Mouse (Mus musculus): ENCODE measurements around the gene Col19a1.

The Col19a1 gene

DNA sequence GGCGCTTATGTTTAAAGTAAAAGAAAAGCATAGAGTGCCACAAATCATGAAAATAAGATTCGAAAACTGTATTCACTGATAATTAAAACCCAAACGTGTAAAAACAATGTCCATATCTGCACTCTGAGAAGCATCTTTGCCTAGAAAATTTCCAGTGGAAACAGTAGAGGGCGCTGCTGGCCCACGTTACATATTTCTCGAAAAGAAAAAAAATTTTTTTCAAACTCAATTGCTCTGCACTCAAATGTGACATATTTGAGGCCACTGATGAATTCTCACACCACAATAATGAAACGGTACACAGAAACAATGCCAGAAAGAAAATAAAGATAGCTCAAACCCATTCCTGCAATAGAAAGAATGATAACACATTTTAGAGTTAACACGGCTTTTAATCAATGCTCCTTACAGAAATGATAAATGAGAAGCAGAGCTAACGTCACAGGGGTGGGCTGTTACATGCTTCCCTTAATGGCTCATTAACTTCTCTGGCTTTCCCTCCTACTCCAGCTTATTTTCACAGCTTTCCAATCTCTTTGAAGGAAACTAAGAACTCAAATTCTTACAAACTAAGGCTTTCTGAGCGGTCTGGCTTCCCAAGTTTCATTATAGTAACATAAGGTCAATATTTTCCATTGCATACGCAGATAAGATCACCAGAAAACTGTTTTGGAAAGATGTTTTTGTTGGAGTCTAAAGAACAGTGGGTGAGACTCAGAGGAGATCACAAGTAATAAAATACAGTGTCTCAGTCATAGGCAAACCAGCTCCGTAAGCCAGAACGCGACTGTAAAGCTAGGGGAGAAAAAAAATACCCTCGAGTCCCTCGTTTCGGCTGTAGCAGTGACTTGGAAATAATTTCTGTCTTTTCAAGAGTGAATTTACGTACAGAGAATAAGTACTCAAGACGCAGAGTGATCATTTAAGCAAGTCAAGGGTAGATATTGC is 219.4 kb downstream of the Col19a1 start:
- TF ChIP-seq GATA4 (IDR thresholded peaks at IDR 0.05; ENCODE audit: insufficient replicate concordance, low read length), result no peak

DNA sequence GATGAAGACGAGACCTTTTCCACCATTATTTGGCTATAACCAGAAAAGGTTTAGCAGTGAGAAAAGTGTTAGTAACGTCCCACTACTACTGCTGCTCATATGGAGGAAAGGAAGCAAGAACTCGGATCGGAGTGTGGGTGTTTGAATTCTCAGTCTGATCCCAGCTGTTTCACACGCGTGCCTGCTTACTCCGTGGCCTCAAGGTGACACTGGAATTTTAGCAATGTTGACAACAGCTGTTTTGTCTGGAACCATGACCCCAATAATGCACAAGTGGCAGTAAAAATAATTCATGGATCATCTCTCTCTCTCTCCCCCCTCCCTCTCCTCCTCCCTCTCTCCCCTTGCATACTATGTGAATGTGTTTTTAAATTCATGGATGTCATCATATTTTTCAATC is 222.5 kb downstream of the Col19a1 start:
- TF ChIP-seq GATA4 (IDR thresholded peaks at IDR 0.05; ENCODE audit: insufficient replicate concordance, low read length), result no peak

DNA sequence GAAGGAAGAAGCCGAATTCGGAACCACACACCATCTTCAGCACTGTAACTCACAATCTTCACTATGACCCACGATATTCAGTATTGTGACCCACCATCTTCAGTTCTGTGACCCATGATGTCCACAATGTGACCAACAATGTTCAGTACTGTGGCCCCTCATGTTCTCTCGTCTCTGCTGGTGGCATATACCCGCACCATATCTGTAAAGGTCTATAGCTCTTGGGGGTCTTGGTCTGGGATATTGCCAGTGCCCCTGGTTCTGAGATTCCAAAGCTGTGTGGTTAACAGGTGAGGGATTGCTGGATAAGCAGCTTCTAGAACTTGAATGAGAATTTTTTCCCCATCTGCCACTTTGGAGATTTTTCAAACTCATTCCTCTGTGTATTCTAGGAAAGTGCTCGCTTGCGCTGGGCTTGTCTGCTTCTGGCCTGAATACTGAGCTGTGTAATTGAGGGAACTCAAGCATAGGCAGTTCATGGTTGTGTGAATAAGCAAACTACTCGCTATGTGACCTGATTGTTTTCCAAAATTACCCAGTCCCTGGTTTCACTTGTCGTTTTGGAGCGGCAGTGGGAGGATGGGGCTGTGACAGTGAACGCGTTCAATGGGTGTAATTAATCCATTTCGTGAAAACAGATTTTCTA is 225.2 kb downstream of the Col19a1 start:
- TF ChIP-seq GATA4 (IDR thresholded peaks at IDR 0.05; ENCODE audit: insufficient replicate concordance, low read length), result no peak

DNA sequence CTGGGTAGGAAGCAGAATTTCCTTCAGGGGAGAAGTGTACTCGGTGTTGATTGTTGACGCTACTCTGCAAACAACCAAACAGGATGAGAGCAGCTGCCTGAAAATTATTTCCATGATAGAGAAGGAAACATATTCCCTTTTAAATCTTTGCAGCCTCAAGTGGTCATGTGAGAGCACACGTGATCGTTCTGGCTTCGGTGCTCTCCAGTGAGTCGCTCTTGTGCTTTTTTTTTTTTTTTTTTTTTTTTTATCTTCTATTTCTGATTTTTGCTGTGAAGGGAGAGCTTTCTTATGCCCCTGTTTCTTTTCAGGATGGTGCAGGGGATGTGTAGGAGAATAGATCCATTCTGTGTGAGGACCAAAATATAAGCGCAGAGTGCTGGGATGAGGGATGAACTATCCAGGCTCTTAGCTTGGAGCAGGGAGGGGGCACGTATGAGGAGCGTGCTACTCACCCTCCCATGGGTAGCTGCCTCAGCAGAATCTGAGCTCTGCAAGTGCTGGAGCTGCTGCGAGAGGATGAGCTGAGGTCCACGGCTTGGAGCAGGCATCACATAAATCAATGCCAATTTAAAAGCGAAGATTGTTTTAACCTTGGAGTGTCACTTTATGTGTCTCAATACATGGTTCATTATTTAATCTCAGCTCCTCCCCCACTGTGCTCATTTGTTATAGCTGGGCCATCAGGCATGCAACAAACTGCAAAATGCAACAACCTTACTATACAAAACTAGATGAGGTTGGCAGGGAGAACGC is 237.6 kb downstream of the Col19a1 start:
- TF ChIP-seq GATA4 (IDR thresholded peaks at IDR 0.05; ENCODE audit: insufficient replicate concordance, low read length), result no peak

DNA sequence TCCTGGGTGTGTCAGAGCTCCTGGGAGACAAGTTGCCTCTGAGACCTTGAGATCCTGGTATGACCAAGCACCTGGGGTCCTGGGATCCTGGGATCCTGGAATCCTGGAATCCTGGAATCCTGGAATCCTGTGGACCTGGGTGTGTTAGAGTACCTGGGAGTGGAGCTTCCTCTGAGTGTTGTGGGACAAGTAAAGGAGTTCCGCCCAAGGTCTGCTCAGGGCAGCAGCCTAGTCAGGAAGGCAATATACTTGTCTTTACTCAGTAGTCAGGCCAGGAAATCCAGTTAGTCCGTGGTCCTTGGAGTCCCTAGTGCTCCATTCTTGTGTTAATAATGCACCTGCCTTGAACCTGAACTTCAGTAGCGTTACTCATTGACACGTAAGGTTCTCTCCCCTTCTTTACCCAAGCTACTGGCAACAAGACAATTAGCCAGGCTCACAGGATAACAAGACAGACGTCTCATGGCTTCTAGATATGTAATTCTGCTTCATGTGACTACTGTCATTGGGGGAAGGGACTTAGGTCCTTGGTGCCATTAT is 239.6 kb downstream of the Col19a1 start:
- no peak for TF ChIP-seq GATA4 (IDR thresholded peaks at IDR 0.05; ENCODE audit: insufficient replicate concordance, low read length)

DNA sequence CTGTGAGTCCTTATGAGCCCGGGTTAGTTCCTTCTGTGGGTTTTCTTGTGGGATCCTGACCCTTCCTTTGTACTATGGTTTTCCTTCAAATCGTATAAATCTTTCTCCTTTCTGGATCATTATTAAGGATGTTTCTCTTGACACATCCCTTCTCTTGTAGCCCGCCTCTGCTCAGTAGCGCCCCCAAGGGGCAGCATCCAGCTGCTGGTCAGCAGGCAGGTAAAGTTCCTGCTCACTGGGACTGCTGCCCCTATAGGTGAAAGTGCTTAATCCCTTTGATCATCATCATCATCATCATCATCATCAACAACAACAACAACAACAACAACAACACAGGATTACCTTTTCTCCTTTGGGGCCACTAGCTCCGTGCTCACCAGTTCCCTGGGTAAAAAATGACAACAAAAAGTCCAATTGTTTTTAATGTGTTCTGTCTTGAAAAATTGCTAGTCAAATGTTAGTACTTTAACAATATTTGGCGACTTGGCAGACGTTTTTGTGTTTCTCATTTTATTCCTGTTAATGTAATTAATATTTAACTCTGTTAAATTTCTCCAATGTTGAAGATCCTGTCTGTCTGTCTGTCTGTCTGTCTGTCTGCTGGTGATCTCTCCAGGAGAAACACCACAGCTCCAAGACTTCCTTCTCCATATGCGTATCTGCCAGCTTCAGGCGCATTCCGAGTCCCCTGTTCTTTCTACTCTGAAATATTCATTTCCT is 249.6 kb downstream of the Col19a1 start:
- TF ChIP-seq GATA4 (IDR thresholded peaks at IDR 0.05; ENCODE audit: insufficient replicate concordance, low read length), result no peak

DNA sequence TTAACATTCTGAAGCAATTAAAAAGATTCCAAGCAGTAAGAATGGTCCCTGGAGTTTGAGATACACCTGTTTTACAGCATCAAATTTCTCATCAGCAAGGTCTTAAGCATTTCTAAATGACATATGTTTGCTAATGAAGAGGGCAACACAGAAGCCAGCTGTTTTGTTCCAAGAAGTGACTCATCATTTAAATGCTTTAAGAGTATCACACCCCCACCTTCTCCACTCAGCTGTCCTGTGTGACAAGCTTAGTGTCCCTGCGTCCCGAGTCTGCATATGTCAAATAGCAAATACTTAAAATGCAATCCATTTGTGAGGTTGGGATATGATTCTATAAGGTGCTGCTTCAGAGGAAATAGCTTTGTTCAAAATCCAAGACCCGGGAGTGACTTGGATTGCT is 251.2 kb downstream of the Col19a1 start:
- TF ChIP-seq GATA4 (IDR thresholded peaks at IDR 0.05; ENCODE audit: insufficient replicate concordance, low read length), result no peak

DNA sequence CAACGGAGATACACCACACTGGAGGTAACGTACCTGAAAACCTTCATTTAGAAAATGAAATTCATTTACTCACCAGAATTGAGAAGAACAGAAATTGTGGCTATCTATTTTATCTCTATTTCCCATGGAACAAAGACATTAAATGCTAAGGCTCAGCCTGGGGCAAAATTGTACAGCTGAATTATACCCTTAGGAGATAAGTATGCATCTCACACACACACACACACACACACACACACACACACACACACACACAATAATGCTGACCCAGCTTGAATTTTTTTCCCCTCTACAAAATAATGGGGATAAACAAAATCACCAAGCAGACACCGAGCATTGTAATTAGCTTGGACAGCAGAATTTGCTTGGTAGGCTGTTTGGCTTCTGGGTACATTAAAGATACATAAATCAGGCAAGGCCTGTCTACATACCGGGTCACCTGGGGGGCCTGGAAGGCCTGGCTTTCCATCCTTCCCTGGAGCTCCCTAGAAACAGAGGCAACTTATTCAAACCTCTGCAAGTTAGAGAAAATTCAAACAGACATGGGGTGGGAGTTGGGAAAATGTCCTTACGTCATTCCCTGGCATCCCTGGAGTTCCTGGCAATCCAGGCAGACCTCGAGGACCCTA is 270.2 kb downstream of the Col19a1 start:
- no peak for TF ChIP-seq GATA4 (IDR thresholded peaks at IDR 0.05; ENCODE audit: insufficient replicate concordance, low read length)

DNA sequence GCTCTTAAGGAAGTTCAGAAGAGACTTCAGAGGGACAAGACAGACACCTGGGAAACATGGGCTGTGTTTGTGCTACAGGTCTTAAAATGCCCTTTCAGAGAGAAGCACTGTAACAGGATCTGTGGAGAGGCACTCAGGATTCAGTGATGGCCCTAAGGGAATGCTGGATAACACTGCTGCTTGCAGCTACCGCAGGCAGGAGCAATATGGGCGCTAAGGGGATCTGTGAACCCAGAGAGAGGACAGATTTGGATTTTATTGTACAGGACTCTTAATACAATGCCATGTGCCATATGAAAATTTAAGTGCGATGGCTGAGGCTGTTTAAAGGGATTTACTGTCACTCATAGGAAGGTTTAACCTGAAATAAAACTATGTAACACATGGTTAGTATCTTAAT is 270.8 kb downstream of the Col19a1 start:
- TF ChIP-seq GATA4 (IDR thresholded peaks at IDR 0.05; ENCODE audit: insufficient replicate concordance, low read length), result no peak

DNA sequence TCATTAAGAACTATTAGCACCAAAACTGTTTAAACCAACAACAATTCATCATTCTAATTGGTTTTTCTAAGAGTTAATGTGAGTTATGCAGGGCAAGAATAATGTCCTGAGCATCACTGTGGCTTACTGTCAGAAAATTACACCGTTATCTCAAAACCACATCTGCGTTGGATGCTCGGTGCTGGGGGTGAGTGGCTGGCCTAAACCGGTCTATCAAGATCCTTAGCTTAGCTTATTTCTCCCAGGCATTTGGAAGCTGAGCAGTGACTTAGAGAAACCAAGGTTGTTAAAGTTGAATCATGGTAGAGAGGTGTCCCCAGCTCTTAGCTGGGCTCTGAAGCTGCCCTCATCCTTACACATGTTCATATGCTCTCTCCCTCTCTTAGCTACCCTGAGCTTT is 276.4 kb downstream of the Col19a1 start:
- no peak for TF ChIP-seq GATA4 (IDR thresholded peaks at IDR 0.05; ENCODE audit: insufficient replicate concordance, low read length)

DNA sequence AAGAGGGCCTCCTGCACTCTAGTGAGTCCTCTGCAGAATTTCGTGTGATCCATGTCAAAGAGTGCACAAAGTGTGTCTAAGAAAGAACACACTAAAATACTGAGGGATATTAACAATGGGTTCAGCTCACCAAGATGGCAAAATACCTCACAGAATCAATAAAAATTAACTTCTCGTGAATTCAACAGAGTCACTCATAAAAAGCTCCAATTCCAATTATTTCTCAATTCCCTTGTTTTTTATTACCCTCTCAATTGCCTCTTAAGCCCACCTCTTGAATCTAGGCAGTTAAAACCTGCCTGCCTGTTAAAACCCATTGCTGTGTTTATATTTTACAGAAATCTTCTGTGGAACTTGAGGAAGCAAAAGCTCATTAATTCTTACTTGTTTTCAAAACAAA is 277.1 kb downstream of the Col19a1 start:
- no peak for TF ChIP-seq GATA4 (IDR thresholded peaks at IDR 0.05; ENCODE audit: insufficient replicate concordance, low read length)

DNA sequence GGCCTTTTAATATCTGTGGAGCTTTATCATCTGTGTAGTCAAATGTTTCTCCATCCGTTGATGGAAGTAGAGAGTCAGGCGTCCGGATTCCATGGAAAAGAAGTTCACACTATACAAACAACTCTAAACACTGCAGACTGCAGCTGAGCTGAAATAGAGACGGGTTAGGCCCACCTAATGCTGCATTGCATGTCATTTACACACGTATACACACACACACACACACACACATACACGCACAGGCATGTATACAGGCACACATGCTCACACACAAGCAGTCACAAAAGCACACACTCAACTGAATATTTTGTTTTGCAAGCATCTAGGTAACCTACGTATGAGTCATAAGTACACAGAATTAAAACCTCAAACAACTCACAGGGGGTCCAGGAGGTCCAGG is 284.2 kb downstream of the Col19a1 start:
- no peak for TF ChIP-seq GATA4 (IDR thresholded peaks at IDR 0.05; ENCODE audit: insufficient replicate concordance, low read length)

DNA sequence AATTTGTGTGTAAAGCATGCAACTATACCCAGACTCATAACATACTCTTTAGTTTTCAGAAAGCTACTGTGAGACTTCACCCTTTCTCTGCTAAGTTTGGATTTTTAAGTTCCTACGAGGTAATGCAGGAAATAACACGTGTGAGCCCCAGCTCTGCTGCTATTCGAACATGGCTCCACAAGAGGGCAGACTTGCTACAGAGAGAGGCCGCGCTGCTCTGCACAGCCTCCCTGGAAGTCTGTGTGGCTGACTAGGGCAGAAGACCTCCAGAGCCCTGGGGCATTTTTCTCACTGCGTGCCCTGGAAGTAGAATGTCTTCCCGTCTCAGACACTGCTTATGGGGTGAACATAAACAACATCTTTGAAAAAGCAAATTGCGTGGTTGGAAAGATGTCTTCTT is 284.6 kb downstream of the Col19a1 start:
- no peak for TF ChIP-seq GATA4 (IDR thresholded peaks at IDR 0.05; ENCODE audit: insufficient replicate concordance, low read length)

DNA sequence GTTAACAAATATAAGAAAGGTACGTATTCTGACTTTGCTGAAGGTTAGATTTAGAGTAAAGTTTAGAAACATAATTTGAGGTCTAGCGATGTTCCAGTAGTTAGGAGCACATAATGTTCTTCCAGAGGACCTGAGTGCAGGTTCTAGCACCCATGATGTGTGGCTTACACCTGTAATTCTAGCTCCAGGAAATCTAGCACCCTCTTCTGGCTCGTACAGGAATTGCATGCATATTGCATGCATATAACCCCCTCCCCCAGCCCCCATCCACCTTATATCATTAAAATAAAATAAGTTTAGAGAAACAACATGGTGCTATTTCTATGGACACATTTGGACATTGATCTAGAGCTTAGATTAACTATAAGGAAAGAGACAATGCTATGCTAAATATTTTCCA is 286.6 kb downstream of the Col19a1 start:
- TF ChIP-seq GATA4 (IDR thresholded peaks at IDR 0.05; ENCODE audit: insufficient replicate concordance, low read length), result no peak

Measured in liver, adult (tissue).